Mouse (Mus musculus) forebrain, embryonic 15.5 days (tissue): ENCODE results near the gene Zc2hc1c. TPM values are rescaled to one million over a fixed set of nuclear protein-coding genes. Genes with fewer than 3 reads are reported as not detected.
A peak's percentile ranks its signal among the peaks of the same experiment; 100 is the strongest.

Experiments
- ATAC-seq: fragments of 200-750 bp; cut with Nextera tagmentation; replicated peaks from 2 replicates; pipeline ENCODE4 v1.8.0; 2017; ENCODE audit warnings: mild to moderate bottlenecking, moderate TSS enrichment, moderate library complexity
- H3K27ac ChIP-seq: fragments of 300-500 bp; sonication (generic); replicated peaks from 2 replicates; pipeline ENCODE4 v1.5.1; 2015; ENCODE audit warnings: mild to moderate bottlenecking, inconsistent platforms
- H3K27me3 ChIP-seq: fragments of 300-500 bp; sonication (generic); 2 replicates; pipeline ENCODE4 v1.6.1; 2015; ENCODE audit warnings: inconsistent platforms
- H3K36me3 ChIP-seq: fragments of 300-500 bp; sonication (generic); 2 replicates; pipeline ENCODE4 v1.6.1; 2015; ENCODE audit warnings: mild to moderate bottlenecking, inconsistent platforms
- H3K4me1 ChIP-seq: fragments of 300-500 bp; sonication (generic); 2 replicates; pipeline ENCODE4 v1.6.1; 2015; ENCODE audit warnings: inconsistent platforms
- H3K4me2 ChIP-seq: fragments of 300-500 bp; sonication (generic); replicated peaks from 2 replicates; pipeline ENCODE4 v1.6.1; 2015; ENCODE audit warnings: mild to moderate bottlenecking, inconsistent platforms
- H3K4me3 ChIP-seq: fragments of 300-500 bp; sonication (generic); 2 replicates; pipeline ENCODE4 v1.5.1; 2015; ENCODE audit warnings: mild to moderate bottlenecking, inconsistent platforms
- H3K9ac ChIP-seq: fragments of 300-500 bp; sonication (generic); replicated peaks from 2 replicates; pipeline ENCODE4 v1.6.1; 2015; ENCODE audit warnings: mild to moderate bottlenecking, inconsistent platforms
- H3K9me3 ChIP-seq: fragments of 300-500 bp; sonication (generic); 2 replicates; pipeline ENCODE4 v1.6.1; 2016; ENCODE audit warnings: inconsistent platforms
- WGBS: fragments of 180-500 bp; shearing (Covaris S2); methylation state at CpG from one replicate; pipeline ENCODE4 v1.1.7; 2015; ENCODE audit warnings: mixed read lengths; 5-methylcytosine and 5-hydroxymethylcytosine counted together
- polyA plus RNA-seq: library from polyadenylated mRNA; unstranded; fragments of >200 nt; fragmentation: Nextera tagmentation; extraction: Ambion mirVana; gene quantifications from 2 replicates; pipeline ENCODE4 v1.2.1, GENCODE M21; 2015

The Zc2hc1c gene
- polyA plus RNA-seq, 1 experiment from 2014 or later, result 1.1 TPM

DNA sequence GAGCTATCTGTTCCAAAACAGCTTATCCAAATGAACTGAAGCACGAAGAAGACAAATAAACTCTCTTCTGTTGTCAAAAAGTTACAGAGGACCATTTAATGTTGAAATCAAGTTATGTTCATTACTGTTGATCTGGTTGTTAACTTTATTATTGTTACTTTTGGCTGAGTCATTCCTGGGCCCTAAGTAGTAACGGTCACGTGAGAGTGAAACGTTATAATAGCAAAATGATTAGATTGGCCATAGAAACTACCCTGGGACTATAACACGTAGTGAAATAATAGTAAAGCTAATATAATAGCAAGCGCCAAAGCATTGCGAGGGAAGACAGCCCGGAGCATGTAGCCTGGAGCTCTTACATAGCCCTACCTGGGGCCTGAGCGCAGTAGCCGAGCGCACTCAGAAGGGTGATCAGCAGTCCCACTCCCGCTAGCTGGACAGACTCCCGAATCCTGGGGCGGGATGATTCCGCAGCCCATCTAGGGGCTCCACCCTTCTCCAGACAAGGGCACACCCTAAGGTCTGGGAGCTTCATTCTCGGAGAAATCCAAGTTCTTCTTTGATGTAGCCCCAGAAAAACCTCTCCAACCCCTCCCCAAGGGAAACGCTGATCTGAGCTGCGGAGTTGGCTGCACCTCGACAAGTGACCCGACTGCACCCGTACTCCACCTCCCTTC is 444 bp upstream of the Zc2hc1c start, which contains the start of gene Acyp1:
Gene Acyp1, minus strand, starts transcription at position 630 of the 677 bp plus-strand sequence.
- Histone ChIP-seq H3K36me3 (no peaks in the 10 kb centered on the region), H3K9me3 (no peaks in the 10 kb centered on the region), H3K27ac (no peak within 1 kb of the TSS), H3K4me3 (peak within 1 kb of the TSS; percentile 46), H3K4me1 (peaks cover 15% of the 10 kb centered on the region), H3K4me2 (peak within 1 kb of the TSS; percentile 76), H3K27me3 (no peaks in the 10 kb centered on the region), H3K9ac (peak within 1 kb of the TSS; percentile 38)
- peak; percentile 67 for ATAC-seq
- 7% methylated on average over 21 of the region's 21 CpGs for WGBS

DNA sequence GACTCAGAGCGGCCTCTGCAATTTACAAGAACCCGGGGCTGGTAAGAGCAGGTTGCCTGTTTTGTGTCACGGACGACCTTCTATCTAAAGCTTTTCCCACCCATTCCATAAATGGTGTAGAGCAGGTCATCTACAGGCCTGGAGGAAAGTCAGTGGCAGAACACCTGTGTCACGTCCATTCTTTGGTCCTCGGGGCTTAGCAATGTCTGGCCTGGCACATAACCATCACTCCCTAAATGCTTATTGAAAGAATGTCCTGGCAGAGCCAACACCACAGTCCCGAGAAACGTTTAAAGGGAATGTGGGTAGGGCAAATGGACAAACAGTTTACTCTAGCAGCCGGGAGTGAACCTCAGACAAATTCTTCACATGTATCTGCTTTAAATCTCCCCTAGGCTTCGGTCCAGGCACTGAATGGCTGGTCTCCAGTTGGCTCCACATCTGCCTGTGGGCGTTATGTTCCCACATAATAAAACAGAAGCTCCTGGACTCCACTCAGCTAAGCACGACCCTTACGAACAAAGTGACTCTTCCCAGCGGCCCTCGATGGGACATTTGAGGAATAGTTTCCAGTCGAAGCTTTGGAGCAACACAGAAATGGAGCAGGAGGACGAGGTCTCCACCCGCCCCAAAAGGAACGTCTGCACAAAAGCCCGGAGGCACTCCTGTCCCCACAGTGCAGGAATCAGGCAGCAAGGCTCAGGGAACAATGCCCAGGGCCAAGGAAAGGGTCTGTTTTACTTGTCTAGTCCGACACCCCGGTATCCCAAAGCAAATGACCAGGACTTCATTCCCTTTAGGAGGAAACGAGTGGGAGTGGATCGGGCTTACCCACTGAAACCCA is 988 bp downstream of the Zc2hc1c start:
- Histone ChIP-seq H3K4me3 (peak overlapping the region; percentile 46), H3K27ac (no peak overlapping the region), H3K27me3 (no peaks in the 10 kb centered on the region), H3K9ac (peak overlapping the region; percentile 38; the same call in 1 of the 2 replicates), H3K4me2 (peak overlapping the region; percentile 76), H3K9me3 (no peaks in the 10 kb centered on the region), H3K4me1 (peaks cover 15% of the 10 kb centered on the region), H3K36me3 (no peaks in the 10 kb centered on the region)
- 59% methylated on average over 24 of the region's 24 CpGs for WGBS
- 0 out of 2 replicates have a peak, but pooled peaks have one; percentile 6 for ATAC-seq

DNA sequence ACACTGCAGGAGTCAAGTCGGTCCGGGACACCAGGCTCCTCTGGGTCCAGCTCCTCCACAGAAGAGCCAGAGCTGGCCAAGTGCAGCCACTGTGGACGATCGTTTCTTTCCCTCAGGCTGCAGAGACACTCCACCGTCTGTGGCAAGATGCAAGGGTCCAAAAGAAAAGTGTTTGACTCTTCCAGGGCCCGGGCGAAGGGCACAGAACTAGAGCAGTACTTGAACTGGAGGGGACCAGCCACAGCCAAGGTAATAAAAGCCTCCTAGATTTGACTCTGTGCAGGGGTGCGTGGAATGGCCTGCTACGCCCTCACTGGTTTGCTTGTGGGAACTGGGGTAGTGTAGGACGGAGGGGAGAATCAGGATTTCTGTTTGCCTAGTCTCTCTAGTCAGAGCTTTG is 2.2 kb downstream of the Zc2hc1c start:
- Histone ChIP-seq H3K27ac (no peak overlapping the region), H3K36me3 (no peaks in the 10 kb centered on the region), H3K9me3 (no peaks in the 10 kb centered on the region), H3K4me2 (no peak overlapping the region), H3K4me3 (no peak overlapping the region), H3K4me1 (peaks cover 15% of the 10 kb centered on the region), H3K9ac (no peak overlapping the region; the same call in 1 of the 2 replicates), H3K27me3 (no peaks in the 10 kb centered on the region)
- no peak for ATAC-seq
- WGBS, result 85% methylated on average over 10 of the region's 10 CpGs

DNA sequence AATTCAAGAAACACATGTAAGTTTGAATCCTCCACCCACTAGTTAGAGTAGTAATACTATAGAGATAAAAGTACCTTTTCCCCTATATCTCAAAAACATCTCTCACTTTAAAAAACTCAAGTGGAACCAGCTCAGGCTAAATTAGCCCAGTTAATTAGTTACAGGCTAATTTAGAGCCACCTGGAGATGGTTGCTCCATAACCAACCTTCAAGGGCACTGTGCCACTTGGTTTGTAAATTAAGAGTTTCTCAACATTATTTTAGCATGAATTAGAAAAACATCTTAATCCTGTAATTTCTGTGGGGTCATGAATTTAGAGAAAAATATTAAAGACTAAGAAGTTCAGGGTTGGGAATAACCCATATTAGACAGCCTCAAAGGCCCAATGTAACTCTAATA is 3.1 kb downstream of the Zc2hc1c start:
- H3K4me2 ChIP-seq, result no peak overlapping the region
- no peak overlapping the region for H3K4me3 ChIP-seq
- no peaks in the 10 kb centered on the region for H3K36me3 ChIP-seq
- H3K4me1 ChIP-seq, result peaks cover 15% of the 10 kb centered on the region
- H3K27me3 ChIP-seq, result no peaks in the 10 kb centered on the region
- ATAC-seq, result no peak
- H3K27ac ChIP-seq, result no peak overlapping the region
- no peaks in the 10 kb centered on the region for H3K9me3 ChIP-seq
- H3K9ac ChIP-seq, result no peak overlapping the region

DNA sequence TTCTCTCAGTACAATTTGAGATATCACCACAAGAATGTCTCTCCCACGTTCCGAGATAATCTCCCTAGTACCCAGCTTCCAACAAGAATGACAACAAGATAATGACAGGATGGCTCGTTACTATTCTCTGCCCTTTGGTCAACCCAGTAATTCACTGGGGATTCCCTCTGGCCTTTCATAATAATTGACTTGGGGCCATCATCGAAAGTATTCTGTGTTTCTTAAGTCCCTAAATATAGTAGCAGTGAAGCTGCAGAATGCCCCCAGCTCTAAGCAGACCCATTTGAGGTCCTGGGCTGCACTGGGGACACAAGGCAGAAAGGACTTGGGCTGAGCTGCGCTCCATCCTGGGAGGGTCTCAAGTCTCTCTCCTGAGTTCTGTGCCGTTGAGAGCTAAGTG is 3.9 kb downstream of the Zc2hc1c start:
- Histone ChIP-seq H3K4me2 (no peak overlapping the region), H3K36me3 (no peaks in the 10 kb centered on the region), H3K9me3 (no peaks in the 10 kb centered on the region), H3K27ac (no peak overlapping the region), H3K27me3 (no peaks in the 10 kb centered on the region), H3K4me3 (no peak overlapping the region), H3K4me1 (peaks cover 15% of the 10 kb centered on the region), H3K9ac (no peak overlapping the region)
- 76% methylated on average over 6 of the region's 6 CpGs for WGBS
- ATAC-seq, result no peak

DNA sequence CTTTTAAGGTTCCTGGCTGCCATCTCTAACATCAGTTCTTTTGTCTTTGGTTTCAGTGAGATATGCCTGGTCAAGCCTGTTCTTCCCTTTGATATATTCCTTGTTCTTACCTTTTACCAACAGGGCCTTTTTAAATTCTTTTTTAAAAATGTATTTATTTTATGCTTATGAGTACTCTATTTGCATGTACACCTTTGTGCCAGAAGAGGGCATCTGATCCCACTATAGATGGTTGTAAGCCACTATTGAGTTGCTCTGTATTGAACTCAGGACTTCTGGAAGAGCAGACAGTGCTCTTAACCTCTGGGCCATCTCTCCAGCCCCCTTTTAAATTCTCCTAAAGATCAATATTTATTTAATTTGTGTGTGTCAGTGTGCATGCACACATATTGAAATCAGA is 4.5 kb downstream of the Zc2hc1c start:
- no peak overlapping the region for H3K4me2 ChIP-seq
- no peaks in the 10 kb centered on the region for H3K9me3 ChIP-seq
- H3K27me3 ChIP-seq, result no peaks in the 10 kb centered on the region
- H3K4me3 ChIP-seq, result no peak overlapping the region
- no peak overlapping the region for H3K27ac ChIP-seq
- no peaks in the 10 kb centered on the region for H3K36me3 ChIP-seq
- no peak overlapping the region for H3K9ac ChIP-seq
- ATAC-seq, result no peak
- H3K4me1 ChIP-seq, result peaks cover 14% of the 10 kb centered on the region

DNA sequence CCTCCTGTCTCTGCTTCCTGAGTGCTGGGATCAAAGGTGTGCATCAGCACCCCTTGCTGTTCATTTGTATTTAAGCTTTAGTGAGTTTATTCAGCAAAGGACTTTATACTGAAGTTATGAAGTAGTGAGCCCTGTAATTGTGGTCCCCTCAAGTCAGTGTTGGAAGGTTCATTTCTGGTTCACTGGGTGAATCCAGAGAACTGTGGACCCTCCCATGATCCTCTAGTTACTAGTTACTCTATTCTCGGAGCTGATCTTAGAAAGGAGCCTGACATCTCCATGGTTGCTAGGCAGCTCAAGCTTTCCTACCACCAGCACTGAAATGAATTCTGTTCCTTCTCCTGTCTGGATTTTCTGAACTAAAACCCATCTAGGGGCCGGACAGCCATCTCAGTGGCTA is 7.1 kb downstream of the Zc2hc1c start:
- Histone ChIP-seq H3K9me3 (no peaks in the 10 kb centered on the region), H3K9ac (no peak overlapping the region), H3K36me3 (peaks cover 12% of the 10 kb centered on the region), H3K27ac (no peak overlapping the region), H3K4me2 (no peak overlapping the region), H3K4me3 (no peak overlapping the region), H3K27me3 (no peaks in the 10 kb centered on the region), H3K4me1 (no peaks in the 10 kb centered on the region)
- ATAC-seq, result no peak
- WGBS, result 90% methylated on average over 2 of the region's 2 CpGs

DNA sequence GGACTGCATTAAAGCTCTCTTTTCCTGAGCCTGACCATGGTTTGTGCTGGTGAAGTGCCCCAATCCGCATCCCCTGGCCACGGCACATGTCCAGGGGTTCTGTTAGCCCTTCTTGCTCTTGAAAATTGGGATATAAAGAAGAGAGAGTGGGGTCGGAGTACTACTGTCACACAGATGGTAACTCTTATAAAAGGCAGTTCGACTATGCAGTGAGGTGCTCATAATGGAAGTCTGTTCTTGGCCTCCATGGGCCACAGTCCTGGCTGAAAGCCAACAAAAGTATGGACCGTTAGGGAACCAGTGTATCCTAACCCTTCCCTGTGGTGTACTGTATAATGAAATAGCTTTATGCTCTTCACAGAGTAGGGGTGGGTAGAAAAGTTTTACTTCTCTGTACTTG is 8.5 kb downstream of the Zc2hc1c start:
- no peak for ATAC-seq
- no peaks in the 10 kb centered on the region for H3K27me3 ChIP-seq
- H3K4me2 ChIP-seq, result no peak overlapping the region
- WGBS, result 67% methylated on average over 5 of the region's 5 CpGs
- H3K27ac ChIP-seq, result no peak overlapping the region
- no peak overlapping the region for H3K4me3 ChIP-seq
- H3K4me1 ChIP-seq, result no peaks in the 10 kb centered on the region
- no peaks in the 10 kb centered on the region for H3K9me3 ChIP-seq
- no peak overlapping the region for H3K9ac ChIP-seq
- peaks cover 26% of the 10 kb centered on the region for H3K36me3 ChIP-seq

DNA sequence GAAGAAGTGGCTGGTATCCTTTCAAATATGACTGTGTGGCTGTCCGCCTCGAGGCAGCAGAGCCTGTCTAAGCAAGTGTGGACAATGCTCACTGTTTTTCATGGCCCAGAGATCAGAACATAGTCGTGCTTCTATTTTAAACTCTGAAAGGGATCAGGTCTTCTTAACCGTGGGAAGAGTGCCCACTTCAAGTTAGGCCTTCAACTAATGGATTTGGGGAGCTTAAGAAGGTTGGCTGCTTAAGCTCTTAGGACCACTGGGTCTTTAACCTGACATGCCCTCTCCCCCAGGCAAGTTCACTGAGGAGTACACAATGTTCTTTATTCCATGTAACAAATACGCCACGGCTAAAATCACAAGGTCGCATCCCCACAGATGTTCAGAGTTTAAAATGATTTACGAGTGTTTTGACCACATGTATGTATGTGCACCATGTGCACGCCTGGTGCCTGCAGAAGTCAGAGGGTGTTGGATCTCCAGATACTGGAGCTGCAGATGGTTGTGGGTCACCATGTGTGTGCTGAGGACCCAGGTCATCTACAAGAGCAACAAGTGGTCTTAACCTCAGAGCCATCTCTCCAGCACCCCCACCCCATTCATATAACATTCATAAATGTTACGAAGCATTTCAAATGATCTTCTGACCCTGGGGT is 9.1 kb downstream of the Zc2hc1c start:
- Histone ChIP-seq H3K4me1 (no peaks in the 10 kb centered on the region), H3K27me3 (no peaks in the 10 kb centered on the region), H3K9ac (no peak overlapping the region), H3K27ac (no peak overlapping the region), H3K36me3 (peaks cover 31% of the 10 kb centered on the region), H3K4me3 (no peak overlapping the region), H3K4me2 (no peak overlapping the region), H3K9me3 (no peaks in the 10 kb centered on the region)
- 82% methylated on average over 10 of the region's 10 CpGs for WGBS
- ATAC-seq, result no peak

DNA sequence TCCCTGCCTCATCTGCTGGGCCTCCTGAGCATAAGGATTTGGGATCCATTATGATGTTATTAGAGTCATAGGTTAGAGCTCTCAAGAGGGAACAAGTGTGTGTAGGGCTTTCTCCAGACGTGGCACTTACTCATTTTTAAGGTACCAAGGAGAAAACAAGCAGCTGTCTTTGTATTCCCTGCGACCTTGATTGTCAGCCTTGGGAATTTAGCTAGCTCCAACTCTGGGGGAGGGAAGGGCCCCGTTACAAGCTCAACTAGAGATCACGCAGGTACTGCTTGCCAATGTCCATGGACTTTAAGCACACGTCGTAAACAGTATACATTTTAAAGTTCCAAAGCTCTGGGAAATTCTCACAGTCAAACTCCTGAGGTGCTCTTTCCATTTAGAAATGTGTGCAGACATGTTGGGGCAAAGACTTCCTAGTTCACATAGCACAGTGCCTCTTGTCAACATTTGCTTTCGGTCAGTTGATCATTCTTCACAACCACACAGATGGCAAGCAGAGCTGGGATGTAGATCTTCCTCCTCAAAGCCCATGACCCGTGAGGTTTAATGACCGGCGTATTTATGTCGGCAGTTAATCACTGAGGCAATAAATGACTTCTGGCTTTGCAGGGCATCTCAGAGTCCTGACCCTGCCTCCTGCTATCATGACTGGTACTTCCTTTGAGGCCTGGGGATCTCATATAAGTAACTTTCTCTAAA is 9.9 kb downstream of the Zc2hc1c start:
- H3K9ac ChIP-seq, result no peak overlapping the region
- no peaks in the 10 kb centered on the region for H3K27me3 ChIP-seq
- H3K4me3 ChIP-seq, result no peak overlapping the region
- 90% methylated on average over 11 of the region's 11 CpGs for WGBS
- H3K9me3 ChIP-seq, result no peaks in the 10 kb centered on the region
- no peak overlapping the region for H3K27ac ChIP-seq
- no peaks in the 10 kb centered on the region for H3K4me1 ChIP-seq
- ATAC-seq, result no peak
- peaks cover 37% of the 10 kb centered on the region for H3K36me3 ChIP-seq
- H3K4me2 ChIP-seq, result no peak overlapping the region

DNA sequence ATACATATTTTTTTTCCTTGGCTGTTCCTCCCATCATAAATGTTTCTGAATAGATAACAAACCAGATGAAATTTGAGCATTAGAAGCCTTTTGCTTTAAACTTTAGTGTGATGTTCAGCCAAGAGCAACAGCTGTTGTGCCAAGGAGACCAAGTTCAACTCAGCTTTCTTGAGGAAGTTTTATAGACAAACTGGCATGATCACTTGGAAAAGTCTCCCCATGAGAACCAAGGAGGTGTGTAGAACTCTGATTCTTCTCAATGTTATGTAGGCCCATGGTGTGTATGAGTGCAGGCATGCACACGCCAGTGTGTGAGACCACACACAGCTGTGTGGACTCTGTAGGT is 10.4 kb downstream of the Zc2hc1c start:
- no peaks in the 10 kb centered on the region for H3K4me1 ChIP-seq
- H3K27ac ChIP-seq, result no peak overlapping the region
- H3K9me3 ChIP-seq, result no peaks in the 10 kb centered on the region
- no peaks in the 10 kb centered on the region for H3K27me3 ChIP-seq
- peaks cover 40% of the 10 kb centered on the region for H3K36me3 ChIP-seq
- no peak overlapping the region for H3K4me2 ChIP-seq
- WGBS, result 91% methylated on average over 1 of the region's 1 CpGs
- H3K9ac ChIP-seq, result no peak overlapping the region
- H3K4me3 ChIP-seq, result no peak overlapping the region
- ATAC-seq, result no peak

DNA sequence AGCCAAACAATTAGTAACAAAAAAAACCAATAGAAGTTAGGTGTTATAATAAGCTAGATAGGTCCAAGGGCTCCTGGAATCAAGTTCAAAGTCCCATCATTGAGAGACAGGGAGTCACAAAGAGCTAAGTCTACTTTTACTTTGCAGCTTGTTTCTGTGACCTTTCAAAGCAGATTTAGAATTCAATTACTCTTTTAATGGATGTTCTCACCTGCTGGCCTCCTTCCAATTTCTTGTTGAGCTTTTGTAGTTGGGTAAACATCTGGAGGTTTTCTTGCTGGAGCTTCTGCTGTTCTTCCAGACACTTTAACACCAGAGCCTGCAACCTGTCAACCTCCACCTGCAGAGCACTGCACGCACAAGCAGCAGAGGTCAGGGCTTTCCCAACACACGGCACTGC is 14.9 kb downstream of the Zc2hc1c start:
- Histone ChIP-seq H3K27me3 (no peaks in the 10 kb centered on the region), H3K4me2 (no peak overlapping the region), H3K9me3 (no peaks in the 10 kb centered on the region), H3K9ac (no peak overlapping the region), H3K4me1 (no peaks in the 10 kb centered on the region), H3K36me3 (peaks cover 78% of the 10 kb centered on the region), H3K27ac (no peak overlapping the region), H3K4me3 (no peak overlapping the region)
- no peak for ATAC-seq
- WGBS, result 85% methylated on average over 2 of the region's 2 CpGs
